Mouse (Mus musculus) olfactory bulb, adult 2 months (tissue): ENCODE results near the gene Rasa3.

Experiments used
- CTCF ChIP-seq: fragments of 200-500 bp; IDR thresholded peaks from 2 replicates; pipeline ENCODE4 v1.5.1; 2012; ENCODE audit warnings: low read depth, mild to moderate bottlenecking, low read length, moderate library complexity; ENCODE audit not compliant: insufficient read depth
- POLR2A ChIP-seq: fragments of 200-500 bp; IDR thresholded peaks from 2 replicates; pipeline ENCODE4 v1.6.1; 2012; ENCODE audit warnings: mild to moderate bottlenecking, low read depth, low read length, moderate library complexity; ENCODE audit not compliant: insufficient read depth

GRCm38 (mm10) chr8:13609971-13610370 is 67.4 kb downstream of the Rasa3 start:
- TF ChIP-seq CTCF (no peak), POLR2A (no peak)
